Comparison of ENCODE assay signal across 7 mouse cellular contexts in genomic region chr10:84166568-84166905, GRCm38 (mm10).
DNase-seq lines count a peak whose midpoint lies in the region; ATAC-seq and TF ChIP-seq lines count a peak whose summit lies in the region.

No protein-coding gene starts in this region.

- TF ChIP-seq POLR2A in brain, embryonic 14.5 days (IDR thresholded peaks at IDR 0.05; ENCODE audit: borderline replicate concordance, extremely low read depth, insufficient read depth, insufficient read length, poor library complexity, severe bottlenecking) = no peak

- H3K4me1 ChIP-seq in midbrain, embryonic 11.5 days (ENCODE audit: control insufficient read depth, insufficient read depth, low read length) = no peaks in the 10 kb centered on the region
- peaks cover 6% of the 10 kb centered on the region; the same call in 1 of the 2 replicates for H3K4me1 ChIP-seq in midbrain, embryonic 10.5 days
- H3K4me1 ChIP-seq in midbrain, embryonic 16.5 days (ENCODE audit: control insufficient read depth, insufficient read depth, low read length) = no peaks in the 10 kb centered on the region
- no peaks in the 10 kb centered on the region for H3K4me1 ChIP-seq in intestine, embryonic 16.5 days (ENCODE audit: control insufficient read depth, insufficient read depth, low read length)

- peak; percentile 47; the same call in 1 of the 2 replicates for TF ChIP-seq CTCF in brain, embryonic 14.5 days (IDR thresholded peaks at IDR 0.05; ENCODE audit: borderline replicate concordance, extremely low read depth, insufficient read depth, insufficient read length)

- 69% methylated on average over 3 of the region's 3 CpGs for WGBS in midbrain, embryonic 11.5 days
- whole genome bisulfite sequencing in midbrain, embryonic 10.5 days = 75% methylated on average over 3 of the region's 3 CpGs
- WGBS in midbrain, embryonic 16.5 days = 59% methylated on average over 3 of the region's 3 CpGs
- 58% methylated on average over 3 of the region's 3 CpGs for WGBS in intestine, embryonic 16.5 days

- DNase-seq in midbrain, embryonic 11.5 days (ENCODE audit: low spot score, missing footprints) = peak; percentile 82
- DNase-seq in midbrain, embryonic 10.5 days (ENCODE audit: low spot score) = no peak
- peak; percentile 74 for DNase-seq in brain, embryonic 14.5 days (ENCODE audit: low read depth)
- DNase-seq in embryo, embryonic 11 days = peak; percentile 55
- peak; percentile 28 for DNase-seq in kidney, adult 9 months

- no peak overlapping the region for H3K4me3 ChIP-seq in midbrain, embryonic 11.5 days (ENCODE audit: low read depth, low read length)
- H3K4me3 ChIP-seq in midbrain, embryonic 10.5 days = no peak overlapping the region
- H3K4me3 ChIP-seq in midbrain, embryonic 16.5 days (ENCODE audit: low read depth, low read length) = no peak overlapping the region
- no peak overlapping the region for H3K4me3 ChIP-seq in intestine, embryonic 16.5 days (ENCODE audit: low read length)

- H3K4me2 ChIP-seq in midbrain, embryonic 11.5 days = no peak overlapping the region
- H3K4me2 ChIP-seq in midbrain, embryonic 16.5 days (ENCODE audit: low read length) = no peak overlapping the region
- H3K4me2 ChIP-seq in intestine, embryonic 16.5 days (ENCODE audit: low read depth, low read length) = no peak overlapping the region

- no peak overlapping the region for H3K27ac ChIP-seq in midbrain, embryonic 11.5 days (ENCODE audit: low read depth, low read length)
- H3K27ac ChIP-seq in midbrain, embryonic 10.5 days (replicated peaks) = no peak overlapping the region
- H3K27ac ChIP-seq in midbrain, embryonic 16.5 days (ENCODE audit: low read length) = no peak overlapping the region
- H3K27ac ChIP-seq in intestine, embryonic 16.5 days (ENCODE audit: low read length) = no peak overlapping the region

- H3K9me3 ChIP-seq in midbrain, embryonic 11.5 days (ENCODE audit: control insufficient read depth, low read length) = no peaks in the 10 kb centered on the region
- H3K9me3 ChIP-seq in midbrain, embryonic 10.5 days (replicated peaks) = no peaks in the 10 kb centered on the region
- no peaks in the 10 kb centered on the region for H3K9me3 ChIP-seq in midbrain, embryonic 16.5 days (replicated peaks; ENCODE audit: control insufficient read depth, low read length, poor library complexity, severe bottlenecking)
- no peaks in the 10 kb centered on the region for H3K9me3 ChIP-seq in intestine, embryonic 16.5 days (ENCODE audit: control insufficient read depth, low read length)

- H3K9ac ChIP-seq in midbrain, embryonic 11.5 days (ENCODE audit: low read length) = no peak overlapping the region
- H3K9ac ChIP-seq in midbrain, embryonic 16.5 days (ENCODE audit: low read depth, low read length) = no peak overlapping the region
- no peak overlapping the region for H3K9ac ChIP-seq in intestine, embryonic 16.5 days (ENCODE audit: low read depth, low read length)

- no peaks in the 10 kb centered on the region for H3K36me3 ChIP-seq in midbrain, embryonic 11.5 days (ENCODE audit: control insufficient read depth, insufficient read depth, low read length)
- no peaks in the 10 kb centered on the region for H3K36me3 ChIP-seq in midbrain, embryonic 10.5 days
- no peaks in the 10 kb centered on the region for H3K36me3 ChIP-seq in midbrain, embryonic 16.5 days (ENCODE audit: control insufficient read depth, insufficient read depth, low read length)
- no peaks in the 10 kb centered on the region for H3K36me3 ChIP-seq in intestine, embryonic 16.5 days (ENCODE audit: control insufficient read depth, insufficient read depth, low read length)

- ATAC-seq in midbrain, embryonic 11.5 days (ENCODE audit: low FRiP score) = no peak
- ATAC-seq in midbrain, embryonic 16.5 days = peak; percentile 71; the same call in 1 of the 2 replicates
- no peak for ATAC-seq in intestine, embryonic 16.5 days

- no peaks in the 10 kb centered on the region for H3K27me3 ChIP-seq in midbrain, embryonic 11.5 days (ENCODE audit: control insufficient read depth, insufficient read depth, low read length)
- H3K27me3 ChIP-seq in midbrain, embryonic 10.5 days (ENCODE audit: low read depth, poor library complexity, severe bottlenecking) = no peaks in the 10 kb centered on the region
- no peaks in the 10 kb centered on the region for H3K27me3 ChIP-seq in midbrain, embryonic 16.5 days (ENCODE audit: control insufficient read depth, insufficient read depth, low read depth, low read length)
- H3K27me3 ChIP-seq in intestine, embryonic 16.5 days (replicated peaks; ENCODE audit: control insufficient read depth, insufficient read depth, low read length) = no peaks in the 10 kb centered on the region
